Mouse (Mus musculus): Measurements from ENCODE around the gene Itgb1bp1.

Gene Itgb1bp1

DNA sequence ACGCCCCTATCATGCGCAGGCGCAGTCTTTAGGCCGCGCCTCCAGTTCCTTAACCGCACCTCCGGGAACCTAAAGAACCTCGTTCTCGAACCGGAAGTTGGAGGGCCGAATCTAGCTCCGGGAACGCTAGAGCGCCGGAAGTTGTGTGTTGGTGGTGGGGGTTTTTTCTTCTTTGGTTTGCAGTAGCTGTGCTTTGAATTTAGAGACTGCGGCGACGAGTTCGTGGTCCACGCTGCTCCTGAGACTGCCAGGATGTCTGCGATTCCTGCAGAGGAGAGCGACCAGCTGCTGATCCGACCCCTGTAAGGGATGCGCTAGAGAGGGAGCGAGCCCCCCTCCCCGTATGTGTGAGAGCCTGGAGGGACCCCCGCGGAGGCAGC is at the start of gene Itgb1bp1:
Itgb1bp1 (minus strand) TSS at position 42 of the 380 bp plus-strand sequence.
- DNase-seq (ENCODE audit: low read depth, low spot score), result peak; percentile 99

DNA sequence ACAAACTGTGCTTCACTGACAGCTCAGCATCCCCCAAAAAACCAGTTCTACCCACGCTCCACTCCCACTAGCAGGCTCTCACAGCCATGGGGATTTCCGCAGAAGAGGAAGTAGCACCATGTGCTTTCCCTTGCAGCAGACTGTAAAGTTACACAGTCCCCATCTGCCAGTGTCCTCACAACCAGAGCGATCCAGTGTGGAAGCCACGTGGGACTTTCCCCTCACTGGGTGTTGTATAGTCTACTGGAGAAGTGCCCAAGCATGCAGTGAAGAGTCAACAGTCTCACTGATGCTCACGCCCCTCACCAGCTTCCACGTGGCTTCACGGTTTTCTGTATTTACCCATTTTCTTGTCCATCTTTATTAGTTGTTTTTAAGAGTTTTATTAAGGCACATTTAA is 49.8 kb upstream of the Itgb1bp1 start:
- DNase-seq (ENCODE audit: low read depth, low spot score), result no peak

DNA sequence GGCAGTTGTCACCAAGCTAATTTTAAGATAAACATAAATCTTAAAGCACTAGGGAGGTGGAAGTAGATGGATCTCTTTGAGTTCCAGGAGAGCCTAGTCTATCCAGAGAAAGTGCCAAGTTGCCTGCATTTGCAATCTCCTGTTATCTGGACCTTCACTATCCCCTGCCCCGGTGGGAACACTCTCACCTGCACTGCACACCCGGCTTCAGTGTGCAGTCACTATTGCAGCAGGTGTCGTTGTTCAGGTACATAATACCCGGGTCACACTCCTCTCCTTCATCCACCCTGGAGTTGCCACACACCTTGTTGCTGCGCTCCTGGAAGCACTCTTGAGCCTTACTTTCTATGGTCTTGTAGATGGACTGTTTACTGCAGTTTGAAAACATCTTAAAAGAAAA is 47.7 kb upstream of the Itgb1bp1 start:
- no peak for DNase-seq (ENCODE audit: low read depth, low spot score)

DNA sequence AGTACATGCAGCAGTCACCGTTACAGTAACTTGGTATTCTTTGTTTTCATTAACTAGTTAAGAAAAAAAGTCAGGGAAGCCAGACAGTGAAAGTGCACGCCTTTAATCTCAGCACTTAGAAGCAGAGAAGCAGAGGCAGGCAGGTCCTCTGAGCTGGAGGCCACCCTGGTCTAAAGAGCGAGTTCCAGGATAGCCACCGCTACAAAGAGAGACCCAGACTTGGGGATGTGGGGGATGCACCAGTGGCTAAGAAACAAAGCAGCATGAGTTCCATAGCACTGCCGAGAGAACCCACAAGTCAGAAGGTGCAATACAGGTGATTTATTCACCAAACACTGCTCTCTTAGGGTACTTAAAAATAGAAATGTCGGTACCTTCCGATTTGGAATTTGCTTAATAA is 46.9 kb upstream of the Itgb1bp1 start:
- no peak for DNase-seq (ENCODE audit: low read depth, low spot score)

DNA sequence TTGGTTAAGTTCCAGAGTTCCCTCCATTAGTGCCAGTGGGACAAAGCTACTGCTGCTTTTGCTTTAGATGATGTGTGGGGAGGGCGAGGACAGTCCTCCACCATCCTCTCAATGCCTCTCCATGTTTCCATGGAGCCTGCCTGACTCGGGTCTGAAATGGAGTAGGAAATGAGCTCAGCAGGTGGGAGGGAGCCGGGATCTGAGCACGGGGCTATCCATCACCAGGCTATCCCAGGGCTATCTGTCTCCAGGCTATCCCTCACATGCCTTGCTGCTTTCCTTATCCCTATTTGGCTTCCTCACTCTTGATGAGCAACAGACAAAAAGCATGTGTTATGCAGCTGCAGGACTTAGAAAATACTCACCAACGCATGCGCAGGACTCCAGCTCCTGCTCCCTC is 45.6 kb upstream of the Itgb1bp1 start:
- no peak for DNase-seq (ENCODE audit: low read depth, low spot score)

DNA sequence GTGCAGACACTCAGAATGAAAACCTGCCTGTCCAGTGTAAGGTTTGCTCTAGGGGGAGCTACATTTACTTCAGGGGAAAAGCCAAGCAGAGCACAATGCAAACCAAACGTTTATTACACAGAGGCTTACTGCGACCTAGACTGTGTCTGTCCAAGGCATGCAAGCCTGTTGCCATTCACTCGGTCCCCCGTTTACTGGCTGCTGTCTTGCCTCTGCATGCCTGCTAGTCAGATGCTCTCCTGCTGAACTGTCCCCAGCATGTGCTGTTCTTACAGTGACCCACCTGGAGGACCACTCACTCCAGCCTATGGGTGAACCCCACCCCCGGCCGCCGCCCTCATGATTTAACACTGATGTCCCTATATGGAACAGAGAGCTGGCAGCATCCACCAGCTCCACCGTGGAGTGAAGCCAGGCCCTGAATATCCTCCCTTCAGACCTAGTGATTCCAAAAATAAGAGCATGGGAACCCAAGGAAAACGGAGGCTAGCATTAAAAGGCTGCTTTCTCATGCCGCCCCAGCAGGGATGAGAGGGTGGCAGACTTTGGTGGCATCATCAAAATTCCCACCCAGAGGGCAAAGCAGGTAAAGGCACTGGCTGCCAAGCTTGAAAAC is 45.0 kb upstream of the Itgb1bp1 start:
- no peak for DNase-seq (ENCODE audit: low read depth, low spot score)

DNA sequence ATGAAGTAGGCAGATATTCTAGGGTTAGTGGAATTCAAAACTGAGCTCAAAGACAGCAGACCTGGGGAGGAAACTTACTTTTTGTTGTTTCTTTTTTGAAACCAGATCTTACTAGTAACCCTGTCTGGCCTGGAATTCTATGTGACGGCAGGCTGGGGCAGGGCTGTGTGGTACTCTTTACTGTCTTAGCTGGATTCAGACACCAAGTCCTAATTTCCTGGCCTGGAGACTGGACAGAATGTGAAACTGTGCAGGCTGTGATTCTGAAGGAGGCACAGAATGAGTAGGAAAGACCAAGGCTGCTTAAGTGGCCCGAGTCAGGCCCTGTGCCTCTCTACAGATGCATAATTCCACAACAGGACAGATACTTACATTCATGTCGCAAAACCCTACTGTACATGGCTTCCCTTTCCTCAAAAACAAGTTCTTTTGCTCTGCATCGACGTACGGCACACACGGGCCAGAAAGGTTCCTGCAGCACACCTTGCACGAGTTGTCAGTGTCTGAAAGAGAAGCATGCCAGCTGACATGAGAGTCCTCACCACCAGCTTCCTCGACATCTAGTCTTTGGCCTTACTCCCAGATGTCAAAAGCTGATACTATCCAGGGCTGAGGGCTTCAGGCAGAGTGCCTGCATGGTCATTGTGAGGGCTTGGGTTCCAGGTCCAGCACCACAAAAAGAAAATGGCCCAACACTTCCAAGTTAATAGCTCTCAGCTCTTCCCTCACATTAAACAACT is 43.7 kb upstream of the Itgb1bp1 start:
- no peak for DNase-seq (ENCODE audit: low read depth, low spot score)

DNA sequence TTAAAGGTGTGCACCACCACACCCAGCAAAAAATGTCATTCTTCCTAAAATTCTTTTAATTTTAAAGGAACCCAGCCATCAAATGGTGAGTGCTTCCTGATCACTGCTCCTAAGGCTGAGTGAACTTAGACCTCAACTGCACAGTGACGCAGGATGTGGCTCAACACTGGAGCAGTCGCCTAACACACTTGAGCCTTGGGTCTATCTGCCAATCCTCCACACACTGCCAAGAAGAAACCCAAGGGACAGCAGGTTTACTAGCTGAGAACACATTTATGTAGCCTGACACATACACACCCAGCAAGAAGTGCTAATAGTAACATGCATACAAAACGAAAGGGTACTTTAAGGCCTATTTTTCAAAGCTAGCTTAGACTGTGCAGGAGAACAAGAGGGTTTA is 40.2 kb upstream of the Itgb1bp1 start:
- no peak for DNase-seq (ENCODE audit: low read depth, low spot score)

DNA sequence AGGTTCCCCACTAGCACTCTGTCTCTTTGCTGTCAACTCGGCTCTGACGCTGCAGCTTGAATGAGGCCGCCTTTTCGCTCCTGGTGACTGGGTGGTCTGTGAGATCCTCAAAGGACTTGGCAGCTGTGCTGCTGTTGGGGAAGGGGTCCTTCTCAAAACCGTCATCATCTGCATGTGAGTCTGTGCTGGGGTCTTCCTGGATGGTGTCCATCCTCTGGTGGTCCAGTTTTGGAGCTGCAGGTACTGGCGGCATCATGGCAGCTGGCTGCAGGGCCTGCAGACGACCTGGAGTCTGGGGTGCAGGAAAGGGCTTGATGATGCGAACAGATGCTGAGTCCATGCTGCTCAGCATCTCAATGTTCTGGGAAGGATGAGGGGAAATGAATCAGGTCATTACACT is 39.2 kb upstream of the Itgb1bp1 start:
- no peak for DNase-seq (ENCODE audit: low read depth, low spot score)

DNA sequence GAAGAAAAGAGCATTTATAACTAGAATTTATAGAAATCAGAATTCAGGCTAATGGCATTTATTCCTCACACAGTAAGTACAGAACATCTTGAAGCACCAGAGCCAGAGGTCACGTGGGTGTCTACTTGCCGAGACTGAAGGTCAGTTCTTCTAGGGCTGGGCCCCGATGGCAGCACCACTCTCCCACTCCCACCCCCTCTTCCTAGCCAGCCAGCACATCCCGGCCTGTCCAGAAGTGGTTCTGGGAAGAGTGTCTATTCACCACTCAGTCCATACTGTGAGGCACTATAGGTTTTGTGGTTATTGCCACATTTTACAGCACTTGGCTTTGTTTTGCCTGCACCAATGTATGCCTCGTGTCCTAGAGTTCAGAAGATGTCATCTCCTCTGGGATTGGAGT is 38.0 kb upstream of the Itgb1bp1 start:
- no peak for DNase-seq (ENCODE audit: low read depth, low spot score)

DNA sequence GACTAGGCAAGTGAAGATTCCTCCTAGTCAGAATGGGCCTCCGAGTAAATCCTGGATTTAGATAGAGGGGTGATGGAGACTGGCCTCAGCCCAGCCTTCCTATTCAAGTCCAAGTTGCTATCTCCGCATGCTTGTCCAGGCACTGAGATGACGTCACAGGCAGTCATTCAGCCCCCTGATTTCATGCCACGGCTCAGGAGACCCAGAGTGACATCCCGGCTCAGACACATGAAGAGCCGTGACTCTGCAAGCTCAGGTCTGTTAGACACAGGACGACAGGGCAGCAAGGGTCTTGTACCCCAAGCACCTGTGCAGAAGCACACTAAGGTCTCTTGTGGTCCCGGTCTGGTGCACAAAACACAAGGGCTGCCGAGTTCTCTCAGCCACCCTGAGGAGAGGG is 36.8 kb upstream of the Itgb1bp1 start:
- DNase-seq (ENCODE audit: low read depth, low spot score), result no peak

DNA sequence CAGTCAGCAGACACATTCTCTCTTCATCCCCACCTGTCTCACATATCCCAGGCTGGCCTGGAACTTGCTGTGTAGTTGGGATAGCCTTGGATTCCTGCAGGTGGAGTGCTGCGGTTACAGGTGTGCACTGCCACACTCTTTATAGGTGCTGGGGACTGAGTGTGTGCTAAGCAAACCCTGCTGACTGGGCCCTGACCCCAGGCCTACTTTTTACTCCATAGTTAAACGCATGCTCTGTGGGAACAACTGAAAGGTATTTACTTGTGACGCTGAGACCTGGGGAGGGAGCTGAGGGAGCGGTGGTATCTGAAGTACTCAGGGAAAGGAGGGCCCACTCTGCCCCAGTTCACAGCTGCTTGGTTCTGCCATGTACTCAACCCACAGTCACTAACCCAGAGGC is 36.2 kb upstream of the Itgb1bp1 start:
- no peak for DNase-seq (ENCODE audit: low read depth, low spot score)

DNA sequence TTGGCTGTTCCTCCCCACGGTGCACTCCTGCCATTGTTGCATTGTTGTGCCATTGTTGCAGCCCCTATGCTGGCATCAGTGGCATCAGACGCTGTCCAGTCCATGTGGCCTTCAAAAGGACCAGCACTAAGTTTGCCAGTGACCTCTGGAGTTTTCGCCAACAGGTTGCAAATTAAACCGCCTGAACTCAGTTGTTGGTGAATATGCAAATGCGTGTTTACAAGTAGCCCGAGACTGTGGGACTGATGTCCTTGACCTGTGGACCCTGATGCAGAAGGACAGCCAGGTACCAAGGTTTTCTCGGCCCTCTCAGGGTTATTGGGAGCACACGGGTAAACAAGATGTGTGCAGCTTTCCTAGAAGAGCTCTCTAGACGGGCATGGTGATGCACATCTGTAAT is 35.1 kb upstream of the Itgb1bp1 start:
- no peak for DNase-seq (ENCODE audit: low read depth, low spot score)

DNA sequence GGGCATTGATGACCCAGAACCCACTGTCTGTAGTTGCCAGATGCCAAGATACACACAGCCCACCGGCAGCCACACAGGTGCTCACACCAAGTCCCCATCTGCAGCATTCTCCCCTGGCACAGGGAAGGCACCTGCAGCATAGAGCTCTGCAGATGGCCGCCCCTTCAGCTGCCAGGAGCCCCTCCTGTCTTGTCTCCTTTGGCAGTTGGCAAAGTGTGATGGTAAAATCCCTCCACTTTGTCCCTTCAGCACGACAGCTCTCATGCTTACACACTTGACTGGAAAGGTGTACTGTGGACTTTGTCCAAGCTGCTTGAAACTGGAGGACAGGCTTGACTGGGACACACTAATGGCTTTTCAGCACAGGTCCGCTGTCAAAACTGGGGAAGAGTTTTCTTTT is 34.2 kb upstream of the Itgb1bp1 start:
- no peak for DNase-seq (ENCODE audit: low read depth, low spot score)

DNA sequence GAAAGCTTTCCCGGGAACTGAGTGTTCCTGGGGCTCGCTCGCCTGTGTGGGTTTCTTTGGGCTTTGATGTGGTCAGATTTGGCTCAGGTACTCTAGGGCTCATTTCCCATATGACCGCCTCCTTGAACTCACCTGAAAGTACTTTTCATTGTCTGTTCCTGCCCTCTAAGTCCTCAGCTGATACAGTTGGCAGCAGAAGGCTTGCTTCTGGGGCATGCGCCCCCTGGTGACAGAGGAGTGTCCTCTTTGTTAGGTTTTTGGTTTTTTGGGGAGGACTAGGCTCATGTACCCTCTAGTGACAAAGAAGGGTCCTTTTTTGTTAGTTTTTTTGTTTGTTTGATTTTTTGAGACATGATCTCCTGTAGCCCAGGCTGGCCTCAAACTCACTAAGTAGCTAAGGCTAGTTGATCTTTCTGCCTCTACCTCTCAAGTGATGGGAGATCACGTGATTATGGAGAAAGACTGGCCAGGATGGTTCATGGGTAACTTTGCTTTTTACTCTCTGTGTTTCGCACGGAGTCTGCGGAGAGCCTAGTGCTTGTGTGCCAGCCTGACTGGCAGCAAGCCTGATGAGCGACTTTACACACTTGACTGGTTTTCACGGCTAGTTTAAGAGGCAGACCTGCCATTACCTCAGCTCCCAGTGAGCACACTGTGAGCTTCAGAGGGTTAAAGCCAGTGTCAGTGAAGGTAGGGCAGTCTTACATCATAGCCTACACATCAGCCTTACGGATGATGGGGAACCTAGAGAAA is 32.2 kb upstream of the Itgb1bp1 start:
- DNase-seq (ENCODE audit: low read depth, low spot score), result peak; percentile 74

DNA sequence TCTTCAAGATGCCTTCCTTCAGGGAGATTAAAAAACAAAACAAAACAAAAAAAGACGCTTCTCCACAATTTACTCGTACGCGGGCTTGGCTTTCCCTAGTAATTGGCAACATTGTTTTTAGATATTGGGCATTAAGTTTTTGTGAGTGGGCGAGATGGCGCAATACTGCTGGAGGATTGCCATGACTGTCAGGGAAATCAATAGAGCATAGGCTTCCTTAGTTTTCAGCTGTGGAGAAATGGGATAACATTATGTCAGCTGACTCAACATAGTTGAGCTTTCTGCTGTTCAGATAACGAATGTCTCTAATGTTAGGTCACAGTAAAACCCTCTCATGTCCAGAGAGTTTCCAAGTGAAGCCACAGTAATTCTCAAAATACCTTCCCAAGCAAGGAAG is 30.8 kb upstream of the Itgb1bp1 start:
- DNase-seq (ENCODE audit: low read depth, low spot score), result no peak

DNA sequence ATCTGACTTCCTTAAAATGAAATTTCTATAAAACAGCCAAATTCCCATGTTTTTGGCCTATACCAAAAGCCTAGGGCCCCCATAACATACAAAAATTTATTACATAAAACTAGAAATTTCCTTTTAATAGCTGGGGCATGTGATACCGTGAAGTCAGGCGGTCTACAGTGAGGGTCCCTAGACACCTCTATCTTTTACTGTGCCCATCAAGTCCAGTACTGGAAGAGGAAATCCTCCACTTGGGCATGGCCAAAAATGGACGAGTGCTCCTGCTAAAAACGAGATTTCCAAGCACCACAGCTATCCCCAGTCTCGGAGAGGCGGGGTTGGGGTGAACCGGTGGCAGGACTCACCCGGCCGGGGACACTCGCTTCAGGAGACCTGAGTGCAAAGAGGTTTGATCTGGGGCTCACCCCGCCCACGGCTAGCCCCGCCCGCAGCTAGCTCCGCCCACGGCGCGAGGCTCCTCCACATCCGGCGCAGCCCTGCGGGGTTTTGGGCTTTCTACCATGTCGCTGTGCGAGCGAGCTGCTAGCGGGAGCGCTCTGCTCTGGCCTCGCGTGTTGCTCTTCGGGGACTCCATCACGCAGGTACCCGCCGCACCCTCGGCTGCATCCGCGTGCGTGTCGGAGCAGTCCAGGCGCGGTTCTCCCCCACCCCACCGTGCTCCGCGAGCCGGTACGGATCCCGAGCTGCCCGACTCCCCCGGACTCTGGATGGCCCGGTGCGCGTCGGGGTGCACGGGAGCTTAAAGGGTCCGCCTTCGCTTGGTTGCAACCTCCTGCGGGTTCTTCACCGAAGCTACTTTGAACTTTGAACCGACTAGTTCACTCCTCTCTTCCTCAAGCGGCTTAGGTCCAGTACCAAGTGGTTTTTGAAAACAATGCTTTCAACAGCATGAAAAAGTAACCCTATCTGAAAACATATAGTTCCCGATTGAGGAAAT is 30.1 kb upstream of the Itgb1bp1 start, which contains the start of gene Iah1:
Iah1 (plus strand) TSS at position 467 of the 946 bp plus-strand sequence.
- peak; percentile 74 for DNase-seq (ENCODE audit: low read depth, low spot score)

DNA sequence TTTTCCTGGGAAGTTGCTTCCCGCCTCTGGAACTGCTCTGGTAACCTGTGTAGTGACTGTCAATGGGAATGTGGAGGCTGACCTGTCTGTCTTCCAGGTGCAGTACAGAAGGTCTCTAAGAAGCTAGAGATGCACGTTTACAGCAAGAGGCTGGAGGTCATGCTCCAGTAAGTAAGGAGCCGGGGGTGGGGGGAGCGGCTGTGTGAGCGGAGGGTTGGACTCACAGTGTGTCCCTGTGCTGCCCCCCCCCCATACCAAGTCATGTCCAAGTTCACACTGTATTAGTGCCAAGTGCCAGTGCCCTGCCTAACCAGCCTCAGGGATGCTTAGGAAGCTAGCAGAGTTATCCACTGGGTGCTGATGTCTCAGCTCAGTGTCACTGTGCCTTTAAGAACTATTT is 26.1 kb upstream of the Itgb1bp1 start:
- DNase-seq (ENCODE audit: low read depth, low spot score), result no peak

DNA sequence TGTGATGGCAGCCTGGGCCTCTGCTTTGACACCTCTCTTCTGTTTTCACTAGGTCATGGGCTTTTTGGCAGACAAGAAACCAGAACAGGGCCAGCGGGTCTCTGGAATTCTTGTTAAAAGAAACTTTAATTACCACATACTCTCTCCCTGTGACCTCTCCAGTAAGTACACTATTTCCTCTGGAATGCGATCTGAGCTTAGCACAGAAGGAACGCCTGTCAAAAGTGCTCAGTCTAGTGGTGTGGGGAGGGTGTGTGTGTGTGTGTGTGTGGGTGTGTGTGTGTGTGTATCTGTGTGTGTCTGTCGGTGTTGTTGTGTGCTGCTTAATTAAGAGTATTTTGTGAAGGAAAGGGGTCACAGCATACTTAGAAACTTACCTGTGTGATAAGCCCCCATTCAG is 20.6 kb upstream of the Itgb1bp1 start:
- DNase-seq (ENCODE audit: low read depth, low spot score), result no peak

DNA sequence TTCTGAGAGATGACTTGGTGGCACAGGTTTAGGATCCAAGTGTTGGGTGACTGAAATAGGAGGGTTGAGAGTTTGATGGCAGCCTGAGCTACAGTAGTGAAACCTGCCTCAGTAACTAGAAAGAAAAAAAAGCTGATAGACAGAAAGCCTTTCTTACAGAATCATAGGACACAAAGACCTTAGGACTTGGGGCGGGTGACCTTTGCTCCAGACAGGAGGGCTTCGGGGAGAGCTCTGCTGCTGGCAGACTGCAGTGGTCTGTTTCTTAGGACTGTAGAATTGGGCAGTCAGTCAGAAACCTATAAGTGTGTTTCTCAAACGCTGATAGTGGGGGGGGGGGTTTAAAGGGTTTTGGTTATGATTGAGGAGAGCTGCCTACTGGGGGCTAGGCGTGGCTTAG is 19.7 kb upstream of the Itgb1bp1 start:
- no peak for DNase-seq (ENCODE audit: low read depth, low spot score)

DNA sequence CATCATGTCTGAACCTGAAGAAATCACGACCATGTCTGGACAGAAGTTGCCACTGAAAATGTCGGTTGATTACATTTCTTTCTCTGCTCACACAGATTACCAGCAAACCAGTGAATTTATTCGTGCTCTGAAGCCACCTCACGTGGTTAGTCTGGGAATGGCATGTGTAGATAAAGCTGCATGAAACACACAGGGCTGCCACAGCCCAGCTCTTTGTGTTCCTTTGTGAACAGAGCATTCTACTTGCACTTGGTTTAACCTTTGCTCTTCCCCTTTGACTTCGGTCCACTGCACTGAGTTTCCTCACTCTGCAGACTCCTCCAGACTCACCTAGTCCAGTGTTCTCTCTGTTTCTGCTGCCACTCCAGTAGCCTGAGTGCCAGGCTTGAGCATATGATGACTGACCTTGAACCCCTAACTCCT is 16.3 kb upstream of the Itgb1bp1 start:
- DNase-seq (ENCODE audit: low read depth, low spot score), result no peak

DNA sequence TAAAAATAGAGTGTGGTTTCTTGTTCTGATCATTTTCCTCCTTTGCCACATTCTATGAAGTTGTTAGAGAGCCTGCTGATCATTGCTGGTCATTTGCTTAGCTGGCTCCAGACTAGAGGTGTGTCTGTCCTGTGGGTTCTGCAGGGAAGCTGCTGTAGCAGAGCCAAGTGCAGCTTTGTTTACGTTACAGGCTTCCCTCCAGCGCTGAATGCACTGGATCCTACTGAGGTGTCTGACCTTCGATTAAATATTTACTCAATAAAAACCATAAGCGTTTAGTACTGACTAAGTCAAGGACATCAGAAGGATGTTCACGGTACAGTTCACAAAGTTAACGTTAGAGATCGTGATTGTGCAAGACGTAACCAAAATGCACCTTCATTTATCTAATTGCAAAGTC is 15.8 kb upstream of the Itgb1bp1 start:
- no peak for DNase-seq (ENCODE audit: low read depth, low spot score)
